Mouse (Mus musculus): Measurements from ENCODE around the gene Snrk. TPM values are rescaled to one million over a fixed set of nuclear protein-coding genes. Genes with fewer than 3 reads are reported as not detected.

The Snrk gene
- polyA plus RNA-seq, 1 experiment = 20.3 TPM

DNA sequence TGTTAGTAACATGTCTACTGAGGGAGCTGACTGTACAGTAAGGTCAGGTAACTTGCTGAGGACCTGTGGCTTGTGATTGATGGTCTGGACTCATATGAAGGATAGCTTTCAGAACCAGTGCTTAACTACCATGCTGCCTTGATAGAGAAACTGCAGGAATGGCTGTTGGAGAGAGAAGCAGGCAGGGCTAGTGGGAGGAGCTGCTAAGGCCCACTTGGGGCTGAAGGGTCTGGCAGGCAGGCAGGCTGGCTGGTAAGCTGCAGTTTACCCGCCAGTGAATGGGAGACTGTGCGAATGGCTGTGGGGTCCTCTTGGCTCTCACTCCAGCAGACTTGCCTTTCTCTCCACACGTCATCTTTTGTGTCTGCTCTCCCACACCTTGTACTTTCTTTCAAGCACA, 13.6 kb downstream of the Snrk start:
- Histone ChIP-seq H3K4me1 (ENCODE audit: control insufficient read depth, insufficient read depth, low read length) (no peaks in the 10 kb centered on the region), H3K4me3 (ENCODE audit: low read depth, low read length) (no peak overlapping the region), H3K36me3 (ENCODE audit: control insufficient read depth, insufficient read depth, low read length, poor library complexity, severe bottlenecking) (no peaks in the 10 kb centered on the region), H3K9ac (ENCODE audit: low read depth, poor library complexity, severe bottlenecking) (no peak overlapping the region), H3K9me3 (replicated peaks; ENCODE audit: control insufficient read depth, insufficient read depth, low read length, poor library complexity, severe bottlenecking) (no peaks in the 10 kb centered on the region), H3K27ac (ENCODE audit: insufficient read depth, low read length) (no peak overlapping the region), H3K27me3 (ENCODE audit: control insufficient read depth, insufficient read depth, low read length, poor library complexity, severe bottlenecking) (no peaks in the 10 kb centered on the region)
- TF ChIP-seq CTCF (IDR thresholded peaks at IDR 0.05; ENCODE audit: low read depth, low read length) = no peak
- TF ChIP-seq POLR2A (IDR thresholded peaks at IDR 0.05; ENCODE audit: insufficient read depth, low read length) = no peak
- TF ChIP-seq EP300 (IDR thresholded peaks at IDR 0.05; ENCODE audit: insufficient read depth, low read depth, low read length) = no peak

DNA sequence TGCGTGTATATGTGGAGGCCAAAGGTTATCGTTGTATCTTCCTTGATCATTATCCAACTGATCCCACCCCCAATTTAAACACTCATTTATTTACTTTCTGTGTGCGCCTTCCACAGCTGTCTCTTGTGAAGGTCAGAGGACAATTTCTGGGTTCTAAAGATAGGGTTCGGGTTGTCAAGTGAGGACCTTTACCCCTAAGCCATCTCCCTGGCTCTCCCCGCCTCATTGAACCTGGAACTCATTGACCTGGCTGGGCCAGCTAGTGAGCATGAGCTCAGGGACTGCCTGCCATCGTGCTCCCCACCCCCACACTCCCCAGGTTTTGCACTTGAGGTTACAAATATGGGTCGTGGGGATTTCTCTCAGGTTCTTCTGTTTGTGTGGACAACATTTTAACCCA, 15.1 kb downstream of the Snrk start:
- H3K9ac ChIP-seq (ENCODE audit: low read depth, poor library complexity, severe bottlenecking) = no peak overlapping the region
- H3K4me1 ChIP-seq (ENCODE audit: control insufficient read depth, insufficient read depth, low read length) = no peaks in the 10 kb centered on the region
- TF ChIP-seq EP300 (IDR thresholded peaks at IDR 0.05; ENCODE audit: insufficient read depth, low read depth, low read length) (no peak), POLR2A (IDR thresholded peaks at IDR 0.05; ENCODE audit: insufficient read depth, low read length) (no peak), CTCF (IDR thresholded peaks at IDR 0.05; ENCODE audit: low read depth, low read length) (no peak)

DNA sequence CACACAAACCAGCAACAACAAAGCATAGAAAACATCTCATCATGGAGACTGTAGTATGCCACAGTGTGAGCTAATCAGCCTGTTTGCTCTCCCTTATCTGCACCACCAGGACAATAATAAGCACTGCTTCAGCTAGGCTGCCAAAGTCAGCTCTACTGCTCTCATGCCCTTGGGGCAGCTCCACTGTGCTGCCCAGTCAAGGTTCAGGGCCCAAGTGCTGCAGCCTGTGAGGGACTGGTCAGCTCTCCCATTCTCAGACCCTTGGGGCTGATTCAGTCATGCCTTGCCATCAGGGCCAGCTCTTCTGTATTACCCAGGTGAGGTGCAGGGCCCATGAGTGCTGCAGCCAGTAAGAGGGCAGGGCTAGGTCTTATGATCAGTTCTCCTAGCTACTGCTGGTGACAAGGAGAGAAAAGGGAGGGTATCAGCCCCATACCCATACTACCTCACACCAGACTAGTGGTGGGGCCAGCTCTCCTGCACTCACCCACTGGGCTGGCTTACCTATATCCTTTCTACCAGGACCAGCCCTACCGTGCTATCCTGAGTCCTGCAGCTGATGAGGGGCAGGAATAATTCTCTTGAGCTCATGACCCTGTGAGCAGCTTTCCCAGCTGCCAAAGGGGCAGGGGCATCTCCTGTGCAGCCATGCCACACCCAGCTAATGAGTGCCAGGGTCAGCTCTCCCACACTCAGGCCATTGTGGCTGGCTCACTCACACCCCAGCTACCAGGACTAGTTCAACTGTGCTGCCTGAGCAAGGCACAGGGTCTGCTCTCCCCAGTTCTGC, 18.2 kb downstream of the Snrk start:
- H3K4me3 ChIP-seq (ENCODE audit: low read depth, low read length) = no peak overlapping the region
- no peak overlapping the region for H3K9ac ChIP-seq (ENCODE audit: low read depth, poor library complexity, severe bottlenecking)
- TF ChIP-seq EP300 (IDR thresholded peaks at IDR 0.05; ENCODE audit: insufficient read depth, low read depth, low read length) = no peak
- TF ChIP-seq POLR2A (IDR thresholded peaks at IDR 0.05; ENCODE audit: insufficient read depth, low read length) = no peak
- TF ChIP-seq CTCF (IDR thresholded peaks at IDR 0.05; ENCODE audit: low read depth, low read length) = no peak
- H3K9me3 ChIP-seq (replicated peaks; ENCODE audit: control insufficient read depth, insufficient read depth, low read length, poor library complexity, severe bottlenecking) = no peaks in the 10 kb centered on the region
- no peaks in the 10 kb centered on the region for H3K27me3 ChIP-seq (ENCODE audit: control insufficient read depth, insufficient read depth, low read length, poor library complexity, severe bottlenecking)
- no peaks in the 10 kb centered on the region for H3K36me3 ChIP-seq (ENCODE audit: control insufficient read depth, insufficient read depth, low read length, poor library complexity, severe bottlenecking)
- no peak overlapping the region for H3K27ac ChIP-seq (ENCODE audit: insufficient read depth, low read length)
- H3K4me1 ChIP-seq (ENCODE audit: control insufficient read depth, insufficient read depth, low read length) = no peaks in the 10 kb centered on the region

More for the DNA sequence above, 15.1 kb downstream of the Snrk start:
- no peak overlapping the region for H3K4me3 ChIP-seq (ENCODE audit: low read depth, low read length)
- H3K9me3 ChIP-seq (replicated peaks; ENCODE audit: control insufficient read depth, insufficient read depth, low read length, poor library complexity, severe bottlenecking) = no peaks in the 10 kb centered on the region
- no peak overlapping the region for H3K27ac ChIP-seq (ENCODE audit: insufficient read depth, low read length)
- no peaks in the 10 kb centered on the region for H3K27me3 ChIP-seq (ENCODE audit: control insufficient read depth, insufficient read depth, low read length, poor library complexity, severe bottlenecking)
- no peaks in the 10 kb centered on the region for H3K36me3 ChIP-seq (ENCODE audit: control insufficient read depth, insufficient read depth, low read length, poor library complexity, severe bottlenecking)

DNA sequence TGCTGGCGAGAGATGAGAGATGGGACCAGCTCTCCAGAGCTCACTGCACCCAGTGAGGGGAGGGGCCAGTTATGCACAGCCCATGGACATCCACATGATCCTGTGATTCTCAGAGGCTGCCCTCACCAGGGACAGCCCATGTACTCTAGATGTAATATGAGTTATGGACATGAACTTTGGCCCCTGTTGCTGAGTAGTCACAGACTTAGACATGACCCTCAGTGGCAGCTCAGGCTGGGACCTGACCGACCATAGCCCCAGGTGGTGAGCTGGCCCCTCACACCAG, 18.8 kb downstream of the Snrk start:
- no peak overlapping the region for H3K27ac ChIP-seq (ENCODE audit: insufficient read depth, low read length)
- TF ChIP-seq EP300 (IDR thresholded peaks at IDR 0.05; ENCODE audit: insufficient read depth, low read depth, low read length) = no peak
- H3K9ac ChIP-seq (ENCODE audit: low read depth, poor library complexity, severe bottlenecking) = no peak overlapping the region
- H3K9me3 ChIP-seq (replicated peaks; ENCODE audit: control insufficient read depth, insufficient read depth, low read length, poor library complexity, severe bottlenecking) = no peaks in the 10 kb centered on the region
- no peaks in the 10 kb centered on the region for H3K36me3 ChIP-seq (ENCODE audit: control insufficient read depth, insufficient read depth, low read length, poor library complexity, severe bottlenecking)
- H3K4me3 ChIP-seq (ENCODE audit: low read depth, low read length) = no peak overlapping the region
- no peaks in the 10 kb centered on the region for H3K27me3 ChIP-seq (ENCODE audit: control insufficient read depth, insufficient read depth, low read length, poor library complexity, severe bottlenecking)
- H3K4me1 ChIP-seq (ENCODE audit: control insufficient read depth, insufficient read depth, low read length) = no peaks in the 10 kb centered on the region

DNA sequence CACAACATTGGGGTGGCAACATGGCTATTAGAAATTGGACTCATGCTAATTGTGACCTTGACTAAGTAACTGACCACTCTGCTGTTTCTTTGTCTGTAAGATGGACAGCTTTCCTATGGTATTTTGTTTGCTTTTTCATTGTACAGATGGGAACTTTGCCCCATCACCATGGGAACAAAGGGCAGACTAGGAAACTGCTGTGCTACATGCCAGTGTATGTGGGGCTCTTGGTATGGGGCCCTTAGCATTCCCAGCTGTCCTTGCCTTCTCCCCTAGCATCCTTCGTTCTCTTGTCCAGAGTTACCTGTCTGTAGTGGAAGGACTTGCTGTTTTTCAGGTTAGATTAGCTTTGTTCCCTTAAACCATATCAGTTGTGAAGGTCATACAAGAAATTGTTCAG, 20.9 kb downstream of the Snrk start:
- Histone ChIP-seq H3K36me3 (ENCODE audit: control insufficient read depth, insufficient read depth, low read length, poor library complexity, severe bottlenecking) (no peaks in the 10 kb centered on the region), H3K9ac (ENCODE audit: low read depth, poor library complexity, severe bottlenecking) (no peak overlapping the region), H3K4me3 (ENCODE audit: low read depth, low read length) (no peak overlapping the region), H3K27me3 (ENCODE audit: control insufficient read depth, insufficient read depth, low read length, poor library complexity, severe bottlenecking) (no peaks in the 10 kb centered on the region), H3K9me3 (replicated peaks; ENCODE audit: control insufficient read depth, insufficient read depth, low read length, poor library complexity, severe bottlenecking) (no peaks in the 10 kb centered on the region), H3K4me1 (ENCODE audit: control insufficient read depth, insufficient read depth, low read length) (no peaks in the 10 kb centered on the region), H3K27ac (ENCODE audit: insufficient read depth, low read length) (no peak overlapping the region)
- TF ChIP-seq EP300 (IDR thresholded peaks at IDR 0.05; ENCODE audit: insufficient read depth, low read depth, low read length) = no peak
- TF ChIP-seq CTCF (IDR thresholded peaks at IDR 0.05; ENCODE audit: low read depth, low read length) = no peak
- TF ChIP-seq POLR2A (IDR thresholded peaks at IDR 0.05; ENCODE audit: insufficient read depth, low read length) = no peak

DNA sequence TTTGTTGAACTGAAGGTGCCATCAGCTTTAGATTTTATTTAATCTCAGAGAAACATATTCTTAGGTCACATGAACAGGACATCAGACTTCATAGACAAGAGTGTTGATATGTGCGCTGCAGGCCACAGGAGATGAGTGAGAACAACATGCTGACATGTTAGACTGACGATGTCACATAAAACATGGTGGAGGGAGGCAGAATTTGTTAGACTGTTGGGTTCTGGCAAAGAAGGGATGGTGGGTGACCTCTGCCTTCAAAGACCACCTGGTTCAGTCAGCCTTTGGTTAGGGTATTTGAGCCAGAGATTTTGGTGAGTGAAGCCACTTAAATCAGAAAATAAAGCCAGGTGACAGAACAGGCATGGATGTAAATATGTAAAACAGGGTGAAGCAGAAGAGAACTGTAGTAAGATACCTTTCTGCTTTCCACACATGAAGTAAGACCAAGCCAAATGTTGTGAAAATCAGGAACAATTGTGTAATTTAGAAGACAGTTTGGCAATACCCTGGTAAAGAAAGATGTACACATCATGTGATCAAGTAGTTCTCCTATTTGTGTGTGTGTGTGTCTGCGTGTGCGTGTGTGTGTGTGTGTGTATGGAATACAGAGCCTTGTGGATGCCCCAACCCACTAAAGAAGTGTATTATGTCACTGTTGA, 21.4 kb downstream of the Snrk start:
- Histone ChIP-seq H3K9me3 (replicated peaks; ENCODE audit: control insufficient read depth, insufficient read depth, low read length, poor library complexity, severe bottlenecking) (no peaks in the 10 kb centered on the region), H3K9ac (ENCODE audit: low read depth, poor library complexity, severe bottlenecking) (no peak overlapping the region), H3K4me3 (ENCODE audit: low read depth, low read length) (no peak overlapping the region), H3K36me3 (ENCODE audit: control insufficient read depth, insufficient read depth, low read length, poor library complexity, severe bottlenecking) (no peaks in the 10 kb centered on the region), H3K27me3 (ENCODE audit: control insufficient read depth, insufficient read depth, low read length, poor library complexity, severe bottlenecking) (no peaks in the 10 kb centered on the region), H3K27ac (ENCODE audit: insufficient read depth, low read length) (no peak overlapping the region), H3K4me1 (ENCODE audit: control insufficient read depth, insufficient read depth, low read length) (no peaks in the 10 kb centered on the region)
- TF ChIP-seq EP300 (IDR thresholded peaks at IDR 0.05; ENCODE audit: insufficient read depth, low read depth, low read length) (no peak), POLR2A (IDR thresholded peaks at IDR 0.05; ENCODE audit: insufficient read depth, low read length) (no peak), CTCF (IDR thresholded peaks at IDR 0.05; ENCODE audit: low read depth, low read length) (no peak)

Measured in ES-Bruce4 (cell line).